Mouse (Mus musculus): ENCODE results near the gene Zfp941.

Gene Zfp941

GRCm38 (mm10) chr7:140840750-140841735 lies 19.1 kb upstream of the Zfp941 start:
- DNase-seq (ENCODE audit: low spot score in 2 of 2), result no peak

DNA sequence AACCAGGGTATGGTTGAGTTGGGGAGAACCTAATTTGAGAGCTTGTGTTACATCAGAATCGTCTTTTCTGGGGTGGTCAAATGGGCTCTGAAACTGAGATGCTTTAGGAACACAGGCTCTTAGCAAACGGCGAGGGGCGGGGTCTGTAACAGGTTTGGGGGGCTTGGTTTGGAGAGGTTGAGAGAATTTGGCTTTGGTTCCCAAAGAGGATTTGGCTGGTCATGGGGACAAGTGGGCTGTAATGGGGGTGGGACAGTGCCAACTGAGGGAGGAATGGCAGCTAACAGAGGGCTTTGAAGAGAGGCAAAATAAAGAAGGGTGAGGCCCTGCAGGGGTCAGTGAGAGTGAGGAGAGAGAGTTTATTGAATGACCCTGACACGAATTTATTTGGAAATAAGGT lies 17.6 kb upstream of the Zfp941 start:
- no peak for DNase-seq (ENCODE audit: low spot score in 2 of 2)

- DNase-seq (ENCODE audit: low spot score in 2 of 2), result peak in 1 of 2 experiments; percentile 55
Observed at GRCm38 (mm10) chr7:140836243-140837115, 14.5 kb upstream of the Zfp941 start.

- DNase-seq (ENCODE audit: low spot score in 2 of 2), result no peak
Observed at GRCm38 (mm10) chr7:140835758-140836087, 13.7 kb upstream of the Zfp941 start.

GRCm38 (mm10) chr7:140834968-140835757 lies 13.2 kb upstream of the Zfp941 start, which contains the start of gene Urah:
Gene Urah (plus strand): TSS chr7:140835018.
- no peak for DNase-seq (ENCODE audit: low spot score in 2 of 2)

GRCm38 (mm10) chr7:140833341-140833740 lies 11.4 kb upstream of the Zfp941 start:
- peak in 1 of 2 experiments; percentile 51 for DNase-seq (ENCODE audit: low spot score in 2 of 2)

- no peak for DNase-seq (ENCODE audit: low spot score in 2 of 2)
Observed at GRCm38 (mm10) chr7:140831447-140831846, 9.5 kb upstream of the Zfp941 start.

DNA sequence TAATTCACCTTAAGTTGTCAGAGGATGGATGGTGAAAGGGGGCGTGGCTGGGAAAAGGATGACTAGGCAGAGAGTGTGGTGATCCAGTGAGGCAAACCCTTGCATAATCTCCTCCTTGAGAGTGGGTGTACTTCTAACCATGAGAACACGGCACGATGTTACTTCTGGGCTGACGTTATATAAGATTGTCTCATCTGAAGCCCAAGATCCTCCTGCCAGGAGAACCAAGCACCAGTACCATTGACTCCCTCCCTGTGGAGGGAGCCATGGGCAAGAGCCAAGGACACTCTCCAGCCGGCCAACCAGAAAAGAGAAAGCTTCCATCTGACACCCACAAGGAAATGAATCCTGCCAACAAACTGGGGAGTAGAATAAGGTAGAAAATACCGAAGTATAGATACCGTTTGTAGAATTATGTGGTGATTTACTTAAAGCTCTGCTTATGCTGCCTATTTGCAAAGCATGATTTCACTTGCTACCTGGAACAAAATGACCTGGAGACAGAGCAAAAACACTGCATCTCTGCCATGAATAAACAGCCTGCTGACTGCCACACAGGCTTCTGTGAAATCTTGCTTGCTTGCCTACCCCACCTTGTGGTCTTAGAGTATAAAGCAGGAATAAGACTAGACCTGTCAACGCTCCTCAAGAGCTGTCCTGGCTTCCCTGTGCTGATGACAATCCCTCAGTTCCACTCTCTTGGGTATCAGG lies 6.3 kb upstream of the Zfp941 start:
- no peak for DNase-seq (ENCODE audit: low spot score in 2 of 2)

DNA sequence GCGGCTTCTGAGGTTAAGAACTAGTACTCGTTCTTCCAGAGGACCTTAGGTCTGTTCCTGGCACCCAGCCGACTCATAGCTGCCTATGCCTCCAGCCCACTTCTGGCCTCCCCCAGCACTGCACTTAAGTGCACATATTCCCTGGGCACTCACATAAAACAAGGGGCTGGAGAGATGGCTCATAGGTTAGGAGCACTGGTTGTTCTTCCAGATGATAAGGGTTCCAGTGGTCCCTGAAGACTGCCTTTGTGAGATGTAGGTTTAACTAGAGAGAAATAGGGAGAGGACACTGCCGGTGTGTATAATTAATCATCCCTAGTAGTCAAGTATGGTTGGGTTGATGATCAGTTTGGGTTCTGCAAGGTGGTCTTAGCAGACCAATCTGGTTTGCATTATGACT lies 753 bp upstream of the Zfp941 start:
- DNase-seq (ENCODE audit: low spot score in 2 of 2), result no peak

- DNase-seq (ENCODE audit: low spot score in 2 of 2), result no peak
Observed at GRCm38 (mm10) chr7:140821305-140821652, 699 bp downstream of the Zfp941 start.

- peak in 1 of 2 experiments; percentile 56 for DNase-seq (ENCODE audit: low spot score in 2 of 2)
Observed at GRCm38 (mm10) chr7:140820173-140820572, 1.8 kb downstream of the Zfp941 start.

DNA sequence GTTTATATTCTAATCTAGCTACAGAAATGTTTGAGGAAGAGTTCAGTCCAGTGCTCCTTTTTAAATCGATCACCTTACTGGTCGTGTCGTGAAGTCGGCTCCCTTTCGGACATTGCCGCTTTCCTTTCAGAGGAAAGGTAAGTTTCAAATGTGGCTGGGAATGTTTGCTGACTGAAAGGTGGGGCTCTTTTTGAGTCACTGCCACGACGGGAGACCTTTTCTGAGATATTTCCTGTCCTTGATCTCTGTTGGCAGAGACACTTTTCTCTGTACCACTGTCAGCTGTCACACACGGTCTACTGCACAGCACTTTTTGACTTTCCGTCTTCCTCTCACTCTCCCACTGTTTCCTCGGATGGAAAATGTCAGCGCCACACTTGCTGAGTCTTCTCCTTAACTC lies 9.1 kb downstream of the Zfp941 start:
- no peak for DNase-seq (ENCODE audit: low spot score in 2 of 2)

DNA sequence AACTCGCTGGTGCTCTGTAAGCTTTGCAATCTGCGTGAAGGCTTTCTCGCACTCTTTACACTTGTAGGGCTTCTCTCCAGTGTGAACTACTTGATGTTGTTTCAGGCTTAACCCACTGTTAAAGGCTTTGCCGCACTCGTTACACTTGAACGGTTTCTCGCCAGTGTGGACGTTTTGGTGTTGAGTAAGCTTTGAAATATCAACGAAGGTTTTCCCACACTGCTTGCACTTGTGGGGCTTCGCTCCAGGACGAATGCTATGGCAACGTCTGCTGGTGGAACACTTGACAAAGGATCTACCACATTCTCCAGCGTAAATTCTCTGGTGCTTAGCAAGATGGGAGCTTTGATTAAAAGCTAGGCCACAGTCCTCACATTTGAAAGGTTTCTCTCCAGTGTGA lies 10.3 kb downstream of the Zfp941 start:
- no peak for DNase-seq (ENCODE audit: low spot score in 2 of 2)

DNA sequence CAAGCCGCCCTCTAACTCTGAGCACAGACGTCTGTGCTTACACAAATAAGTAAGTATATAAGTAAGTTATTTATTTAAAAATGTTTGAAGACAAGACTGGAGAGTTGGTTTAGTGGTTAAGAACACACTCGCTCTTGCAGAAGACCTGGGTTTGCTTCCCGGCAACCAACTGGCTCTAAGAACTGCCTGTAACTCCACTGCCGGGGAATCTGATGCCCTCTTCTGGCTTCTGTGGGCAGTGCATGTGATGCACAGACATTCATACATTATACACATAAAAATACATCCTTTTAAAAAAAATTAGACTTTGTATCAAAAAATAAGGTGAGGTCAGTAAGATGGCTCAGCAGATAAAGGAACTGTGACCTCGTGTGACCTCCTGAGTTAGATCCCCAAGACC lies 11.5 kb downstream of the Zfp941 start:
- DNase-seq (ENCODE audit: low spot score in 2 of 2), result no peak

DNA sequence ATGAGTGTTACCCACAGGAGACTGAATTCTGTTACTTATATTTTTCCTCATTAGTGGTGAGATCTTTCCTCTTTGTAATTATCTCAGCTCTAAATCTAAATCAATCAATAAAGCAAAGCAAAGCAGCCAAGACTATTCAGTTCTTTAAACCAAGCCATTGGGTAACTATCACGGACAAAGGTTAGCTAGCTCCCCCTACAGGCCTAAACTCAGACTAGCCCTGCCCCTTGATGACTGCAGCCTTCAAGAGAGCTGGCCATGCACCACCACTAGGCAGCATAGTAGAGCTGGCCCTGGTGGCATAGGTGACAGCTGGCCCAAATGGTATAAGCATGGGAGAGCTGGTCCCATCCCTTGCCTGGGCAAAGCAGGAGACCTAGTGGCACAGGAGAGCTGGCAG lies 16.3 kb downstream of the Zfp941 start:
- DNase-seq (ENCODE audit: low spot score in 2 of 2), result peak in 1 of 2 experiments; percentile 26

DNA sequence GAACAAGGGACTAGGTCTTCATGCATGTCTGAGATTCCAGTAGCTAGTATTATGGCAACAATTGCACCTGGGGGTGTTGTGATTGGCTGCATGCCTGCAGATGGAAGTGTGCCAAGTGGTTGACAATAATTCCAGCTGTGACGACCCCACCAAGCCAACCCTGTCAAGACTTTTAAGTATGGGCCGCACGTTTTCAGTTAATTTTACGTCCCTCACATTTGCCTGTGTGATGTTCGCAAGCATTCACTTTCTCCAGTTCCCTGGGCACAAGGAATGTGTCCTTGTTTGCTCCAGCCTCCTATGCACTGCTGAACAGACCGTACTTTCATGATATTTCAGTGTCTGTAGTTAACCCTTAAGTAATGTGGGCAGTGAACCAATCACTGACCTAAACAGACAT lies 19.3 kb downstream of the Zfp941 start:
- DNase-seq (ENCODE audit: low spot score in 2 of 2), result no peak

DNA sequence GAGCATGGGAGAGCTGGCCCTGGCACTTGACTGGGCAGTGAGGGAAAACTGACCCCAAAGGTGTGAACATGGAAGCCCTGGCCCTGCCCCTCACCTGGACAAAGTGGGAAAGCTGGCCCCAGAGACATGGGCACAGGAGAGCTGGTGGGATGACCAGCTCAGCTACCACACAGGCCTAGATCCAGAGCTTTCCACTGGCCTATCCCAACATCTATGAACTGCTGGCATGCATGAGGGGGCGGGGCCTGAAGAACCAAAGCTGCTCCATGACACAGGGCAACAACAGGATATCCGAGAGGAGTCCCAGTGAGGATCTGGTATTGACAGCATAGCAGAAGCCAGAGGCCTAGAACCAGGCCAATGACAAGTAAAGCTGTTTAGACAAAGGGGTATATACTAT lies 23.8 kb downstream of the Zfp941 start:
- DNase-seq (ENCODE audit: low spot score in 2 of 2), result no peak

DNA sequence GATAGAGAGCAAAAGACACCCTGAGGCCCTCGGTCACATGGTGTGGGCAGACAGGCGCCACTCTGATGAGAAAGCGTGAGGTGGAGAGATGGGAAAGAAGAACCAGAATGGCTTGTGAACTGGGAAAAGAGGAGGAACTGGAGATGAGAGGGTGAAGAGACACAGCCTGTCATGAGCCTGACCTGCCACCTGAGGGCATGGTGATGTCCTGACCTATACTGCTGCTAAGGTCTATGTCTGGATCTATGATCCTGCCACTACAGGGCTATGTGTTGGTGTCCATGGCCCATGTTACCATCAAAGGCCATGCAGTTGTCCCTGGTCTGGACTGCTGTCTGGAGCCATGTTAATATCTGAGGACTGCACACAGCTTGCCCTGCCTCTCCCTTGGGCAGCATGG lies 24.4 kb downstream of the Zfp941 start:
- no peak for DNase-seq (ENCODE audit: low spot score in 2 of 2)

GRCm38 (mm10) chr7:140793541-140793940 lies 28.4 kb downstream of the Zfp941 start:
- no peak for DNase-seq (ENCODE audit: low spot score in 2 of 2)

GRCm38 (mm10) chr7:140788053-140788435 lies 33.9 kb downstream of the Zfp941 start:
- peak in 1 of 2 experiments; percentile 20 for DNase-seq (ENCODE audit: low spot score in 2 of 2)

DNA sequence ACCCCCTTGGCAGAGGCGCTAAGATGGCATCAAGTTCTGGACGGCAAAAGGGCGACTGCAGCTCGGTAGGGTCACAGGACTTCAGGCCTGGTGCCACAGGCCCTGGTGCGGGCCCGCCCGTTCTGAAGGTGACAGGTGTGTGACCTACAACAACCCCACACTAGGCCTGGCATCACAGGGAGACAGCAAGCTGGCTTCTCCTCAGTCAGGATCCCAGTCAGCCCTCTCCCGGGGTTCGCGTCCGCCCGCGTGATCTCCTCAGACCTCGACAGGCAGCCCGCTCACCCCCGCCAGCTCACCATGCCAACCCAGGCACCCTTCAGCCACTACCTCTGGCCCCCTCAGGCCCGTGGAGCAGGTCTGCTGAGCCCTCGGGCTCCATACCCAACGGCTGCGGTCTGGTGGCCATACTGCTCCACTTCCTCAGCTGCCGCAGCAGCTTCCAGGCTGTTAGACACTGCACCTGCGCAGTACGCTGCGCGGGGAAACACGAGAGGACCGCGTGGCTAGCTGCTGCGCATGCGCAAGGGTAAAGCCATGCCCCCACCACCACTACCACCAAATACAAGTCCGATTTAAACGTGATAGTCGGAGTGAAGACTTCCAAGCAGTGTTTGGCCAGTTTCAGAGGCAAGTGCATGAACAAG lies 34.4 kb downstream of the Zfp941 start, which contains the start of gene Syce1:
Syce1 (minus strand) TSS at position 447 of the 647 bp plus-strand sequence.
- DNase-seq (ENCODE audit: low spot score in 2 of 2), result no peak

Measured in spleen, postnatal 4 days (tissue).